Mouse (Mus musculus) kidney, adult 8-10 months (tissue): Measurements from ENCODE around the gene Cx3cr1.

Experiments
- DNase-seq, 2 experiments: peaks; one replicate each; pipeline ENCODE4 v3.0.0; 2022

The Cx3cr1 gene

DNA sequence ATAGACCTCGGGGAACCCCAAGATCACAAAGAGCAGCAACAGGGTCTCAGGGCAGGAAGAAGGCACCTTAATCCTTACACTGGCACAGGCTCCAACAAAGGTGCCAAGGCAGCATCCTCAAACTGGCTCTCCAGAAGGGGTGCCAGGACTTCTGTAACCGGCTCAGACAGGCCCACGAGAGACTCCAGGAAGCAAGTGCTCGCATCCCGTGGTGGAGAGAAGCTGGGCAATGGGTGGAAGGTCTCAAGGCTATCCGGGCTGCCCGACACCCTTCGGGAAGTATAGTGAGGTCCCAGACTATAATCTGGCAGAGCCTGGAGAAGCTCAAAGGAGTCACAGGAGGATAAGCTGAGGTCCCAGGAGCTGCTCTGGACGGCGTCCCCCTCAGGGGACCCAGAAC is 97.5 kb downstream of the Cx3cr1 start:
- DNase-seq: no peak

DNA sequence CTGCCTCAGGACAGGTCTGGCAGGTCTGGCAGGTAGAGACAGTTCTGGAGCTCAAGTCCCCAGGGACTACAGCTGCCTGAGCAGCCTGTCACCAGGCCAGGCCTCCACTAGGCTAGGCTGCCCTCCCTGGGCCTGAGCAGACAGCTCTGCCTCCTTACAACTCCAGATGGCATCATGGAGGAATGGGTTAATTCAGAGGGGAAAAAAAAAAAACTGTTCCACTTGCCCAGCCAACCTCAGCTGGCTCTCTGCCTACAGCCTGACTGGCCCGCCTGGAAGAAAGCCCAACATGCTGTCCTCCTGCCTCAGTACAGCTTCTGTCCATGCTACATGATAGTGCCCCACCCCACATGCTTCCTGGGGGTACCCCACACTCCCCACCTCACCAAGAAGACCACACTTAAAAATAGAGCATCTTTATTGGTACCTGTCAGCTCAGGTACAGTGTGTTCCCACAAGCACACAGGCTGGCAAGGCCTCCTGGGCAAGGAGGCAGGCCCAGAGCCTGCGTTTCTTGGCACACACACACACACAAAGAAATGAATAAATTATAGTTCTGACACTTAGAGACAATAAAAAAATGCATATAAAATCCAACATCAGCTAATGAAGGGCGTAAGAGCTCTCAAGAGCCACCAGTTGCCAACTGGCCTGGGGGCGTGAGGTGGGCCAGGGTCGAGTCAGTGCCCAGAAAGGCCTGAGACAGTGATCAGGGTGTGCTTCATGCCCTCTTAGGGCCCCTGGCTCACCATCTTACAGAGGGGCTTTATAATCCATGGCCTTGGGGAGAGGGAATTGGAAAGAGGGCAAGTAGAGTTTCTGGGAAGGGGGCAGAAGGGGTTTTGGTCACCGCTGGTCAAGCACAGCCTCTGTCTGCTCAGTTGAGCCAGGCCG is 98.7 kb downstream of the Cx3cr1 start:
- peak in 1 of 2 experiments; percentile 63 for DNase-seq

DNA sequence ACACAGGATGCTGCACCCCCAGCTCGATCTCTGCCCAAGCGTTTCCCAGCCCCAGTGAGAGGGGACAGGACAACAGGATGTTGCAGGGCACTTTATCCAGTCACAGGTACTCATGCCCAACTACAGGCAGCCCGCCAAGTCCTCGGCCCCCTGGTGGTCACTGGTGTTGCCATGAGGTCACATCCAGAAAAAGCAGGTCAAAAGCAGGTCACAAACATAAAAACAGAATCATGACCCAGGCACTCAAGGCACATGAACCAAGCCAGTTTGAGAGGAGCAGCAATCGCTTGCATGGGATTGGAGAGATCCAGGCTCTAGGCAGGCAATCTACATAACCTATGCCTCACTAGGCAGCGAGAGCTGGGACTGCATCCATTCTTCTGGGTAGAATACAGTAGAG is 99.5 kb downstream of the Cx3cr1 start:
- peak; percentile 68 to 76 for DNase-seq

- DNase-seq: no peak
These were observed 99.9 kb downstream of the Cx3cr1 start for GRCm38 (mm10) chr9:119969811-119970210.

DNA sequence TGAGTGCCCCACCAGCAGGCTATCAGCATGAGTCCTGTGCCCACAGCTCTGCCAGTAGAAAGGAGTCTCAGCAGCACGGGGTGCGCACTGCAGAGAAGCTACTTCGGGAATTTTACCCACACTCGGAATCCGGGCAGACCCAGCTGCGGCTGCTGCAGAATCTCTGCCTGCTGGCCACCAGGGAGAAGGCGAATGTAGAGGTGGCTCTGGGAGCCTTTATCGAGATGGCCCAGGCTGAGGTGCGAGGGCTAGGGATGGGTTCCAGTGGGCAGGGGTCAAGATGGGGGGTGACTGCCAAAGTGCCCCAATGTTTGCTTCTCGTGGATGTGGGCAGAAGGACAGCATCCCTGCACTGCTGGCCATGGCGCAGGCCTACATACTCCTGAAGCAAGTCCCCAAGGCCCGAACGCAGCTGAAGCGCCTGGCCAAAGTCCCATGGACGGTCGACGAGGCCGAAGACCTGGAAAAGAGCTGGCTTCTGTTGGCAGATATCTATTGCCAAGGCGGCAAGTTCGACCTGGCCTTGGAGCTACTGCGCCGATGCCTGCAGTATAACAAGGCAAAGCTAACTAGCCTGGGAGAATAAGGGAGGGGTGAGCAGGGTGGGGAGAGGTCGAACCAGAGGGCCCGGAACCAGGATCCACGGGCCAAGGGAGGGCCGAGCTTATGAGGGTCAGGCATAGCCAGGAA is 103.3 kb downstream of the Cx3cr1 start:
- DNase-seq: no peak

GRCm38 (mm10) chr9:119965186-119965585 is 104.5 kb downstream of the Cx3cr1 start:
- DNase-seq: peak; percentile 56 to 62

DNA sequence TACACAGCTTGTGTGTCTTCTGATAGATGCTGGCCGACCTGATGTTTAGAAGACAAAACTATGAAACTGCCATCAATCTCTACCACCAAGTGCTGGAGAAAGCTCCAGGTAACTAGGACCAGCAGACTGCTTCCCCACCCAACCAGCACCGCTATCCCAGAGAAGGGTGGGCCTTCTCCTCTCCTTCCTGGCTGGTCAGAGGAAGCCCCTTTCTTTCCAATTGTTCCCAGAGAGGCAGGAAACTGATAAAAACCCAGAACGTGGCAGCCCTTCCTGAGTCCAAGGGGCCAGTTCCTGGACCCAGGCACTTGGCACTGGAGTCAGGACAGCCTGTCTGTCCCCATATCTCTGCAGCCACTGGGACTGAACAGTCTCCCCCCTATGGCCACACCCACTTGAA is 105.5 kb downstream of the Cx3cr1 start:
- DNase-seq: no peak

DNA sequence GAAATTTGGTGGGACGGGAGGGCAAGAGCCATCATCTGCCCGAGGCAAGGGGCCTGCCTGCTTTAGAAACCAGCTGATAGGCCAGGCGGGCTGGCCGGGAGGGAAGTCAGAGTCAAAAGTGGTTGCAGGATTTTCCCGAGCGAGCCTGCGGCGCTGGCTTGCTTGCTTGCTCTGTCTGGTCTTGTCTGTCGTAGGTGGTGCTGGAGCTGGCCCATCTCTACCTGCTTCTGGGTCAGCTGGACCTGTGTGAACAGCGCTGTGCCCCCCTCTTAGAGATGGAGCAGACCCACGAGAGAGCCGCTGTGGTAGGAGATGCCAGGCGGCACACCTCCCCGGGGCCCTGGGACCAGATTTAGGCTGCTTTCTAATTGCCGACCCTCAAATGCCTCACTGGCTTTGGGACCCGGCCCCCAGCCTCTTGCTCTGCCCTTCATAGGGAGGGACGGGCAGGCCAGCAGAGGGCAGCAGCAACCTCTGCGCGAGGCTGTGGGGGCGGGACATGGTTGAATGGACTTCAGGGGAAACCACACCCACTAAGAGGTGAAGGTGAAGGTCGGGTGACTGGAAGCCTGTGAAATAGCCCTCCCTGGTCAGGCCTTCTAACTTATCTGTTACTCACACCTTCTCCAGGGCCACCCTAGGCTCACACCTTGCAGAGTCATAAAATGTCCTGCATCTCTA is 106.6 kb downstream of the Cx3cr1 start:
- peak; percentile 72 to 77 for DNase-seq

DNA sequence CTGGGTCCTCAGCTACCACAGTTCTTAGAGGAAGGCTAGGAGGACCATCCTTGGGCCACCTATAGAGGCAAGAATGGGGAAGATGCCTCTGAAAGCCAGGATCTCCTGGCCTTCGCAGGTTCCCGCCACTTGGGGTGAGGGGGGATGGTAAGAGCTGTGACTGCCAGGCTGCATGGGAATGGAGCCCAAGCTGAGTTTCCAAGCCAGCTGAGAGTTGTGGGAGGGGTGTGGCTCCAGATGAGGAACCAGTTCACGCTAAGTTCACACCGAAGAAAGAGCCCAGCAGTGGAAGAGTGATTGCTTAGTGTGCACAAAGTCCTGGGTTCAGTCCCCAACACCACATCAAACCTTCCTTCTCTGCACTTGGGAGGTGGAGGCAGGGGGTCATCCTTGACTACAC is 107.5 kb downstream of the Cx3cr1 start:
- no peak for DNase-seq

DNA sequence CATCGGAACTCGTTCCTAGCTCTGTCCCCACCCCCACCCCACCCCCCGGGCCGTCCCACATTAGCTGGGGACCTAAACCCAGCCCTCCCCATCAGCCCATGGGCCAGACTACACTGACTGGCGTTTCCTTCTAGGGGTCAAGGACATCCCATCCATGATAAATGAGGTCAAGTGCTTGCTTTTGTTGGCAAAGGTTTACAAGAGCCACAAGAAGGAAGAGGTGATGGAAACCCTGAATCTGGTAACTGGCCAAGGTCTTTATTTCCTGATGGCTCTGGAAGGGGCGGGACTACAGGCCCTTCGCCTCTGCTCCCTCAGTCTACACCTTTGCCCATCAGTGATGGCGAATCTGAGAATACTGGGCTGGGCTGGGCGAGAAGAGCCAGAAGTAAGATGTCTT is 110.8 kb downstream of the Cx3cr1 start:
- no peak for DNase-seq

DNA sequence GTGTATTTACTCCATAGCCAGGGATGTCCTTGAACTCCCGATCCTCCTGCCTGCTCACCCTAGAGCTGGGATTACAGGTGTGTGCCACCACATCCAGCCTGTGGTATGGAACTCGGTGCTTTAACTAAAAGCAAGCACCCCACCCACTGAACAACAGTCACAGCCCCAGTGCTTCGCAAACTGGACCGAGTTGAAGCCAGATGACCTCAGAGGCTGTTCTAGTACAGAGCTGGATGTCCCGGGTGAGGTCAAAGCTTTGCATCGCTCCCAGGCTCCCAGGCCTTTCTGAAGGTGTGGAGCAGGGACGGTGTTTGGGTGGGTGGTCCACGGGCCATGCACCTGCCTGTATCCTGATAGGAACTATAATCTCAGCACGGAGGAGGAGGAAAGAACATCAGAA is 118.3 kb downstream of the Cx3cr1 start:
- no peak for DNase-seq

DNA sequence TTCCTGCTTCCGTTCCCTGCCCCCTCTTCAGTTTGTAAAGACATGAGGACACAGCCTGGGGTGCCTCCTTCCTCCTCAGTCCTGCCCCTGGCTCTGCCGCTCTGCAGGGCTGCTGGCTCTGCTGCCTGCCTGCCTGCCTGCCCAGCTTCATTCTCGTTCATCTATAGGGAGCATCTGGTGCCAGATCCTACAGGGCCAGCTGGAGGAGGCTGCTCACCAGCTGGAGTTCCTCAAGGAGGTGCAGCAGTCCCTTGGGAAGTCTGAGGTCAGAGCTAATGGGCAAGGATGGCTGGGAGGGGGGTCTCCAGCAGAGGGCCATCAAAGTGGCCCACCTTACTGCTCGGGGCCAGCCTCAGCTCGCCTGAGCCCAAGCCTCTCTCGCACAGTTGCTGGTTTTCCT is 119.2 kb downstream of the Cx3cr1 start:
- no peak for DNase-seq

DNA sequence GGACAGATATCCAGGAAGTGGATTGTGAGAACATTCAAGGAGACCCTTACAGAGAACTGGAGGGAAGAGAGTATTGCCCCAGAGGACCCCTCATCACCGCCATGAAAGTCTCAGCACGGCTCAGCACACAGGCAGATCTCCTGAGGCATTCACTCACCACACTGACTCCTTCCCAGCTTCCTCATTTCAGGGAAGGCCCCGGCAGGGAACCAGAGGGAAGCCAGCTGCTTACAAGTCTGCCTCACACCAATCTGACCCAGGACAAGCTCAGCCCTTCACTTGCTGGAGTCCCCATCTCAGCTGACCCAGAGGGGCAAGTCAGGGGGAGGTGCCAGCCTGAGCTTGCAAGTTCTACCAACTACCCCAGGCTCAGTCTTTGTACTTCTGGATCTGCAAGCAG is 120.9 kb downstream of the Cx3cr1 start:
- DNase-seq: no peak

- no peak for DNase-seq
These were observed 124.3 kb downstream of the Cx3cr1 start for GRCm38 (mm10) chr9:119945173-119945900.

GRCm38 (mm10) chr9:119943326-119943725 is 126.4 kb downstream of the Cx3cr1 start:
- no peak for DNase-seq

DNA sequence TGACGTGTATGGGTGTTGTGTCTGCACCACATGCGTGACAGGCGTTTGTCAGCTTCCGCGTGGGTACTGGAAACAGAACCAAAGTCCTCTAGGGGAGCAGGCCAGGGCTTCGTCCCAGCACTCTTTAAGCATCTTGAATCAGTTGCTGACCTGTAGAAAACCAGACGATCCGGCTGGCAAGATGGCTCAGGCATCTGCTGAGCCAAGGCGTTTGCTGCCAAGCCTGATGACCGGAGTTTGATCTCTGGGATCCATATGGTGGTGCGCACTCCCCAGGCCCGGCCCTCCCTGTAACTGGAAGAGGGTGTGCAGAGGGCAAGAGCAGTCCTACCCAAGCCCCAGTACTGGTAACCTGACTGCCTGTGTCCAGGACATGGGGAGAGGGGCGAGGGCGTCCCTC is 127.8 kb downstream of the Cx3cr1 start:
- DNase-seq: no peak

DNA sequence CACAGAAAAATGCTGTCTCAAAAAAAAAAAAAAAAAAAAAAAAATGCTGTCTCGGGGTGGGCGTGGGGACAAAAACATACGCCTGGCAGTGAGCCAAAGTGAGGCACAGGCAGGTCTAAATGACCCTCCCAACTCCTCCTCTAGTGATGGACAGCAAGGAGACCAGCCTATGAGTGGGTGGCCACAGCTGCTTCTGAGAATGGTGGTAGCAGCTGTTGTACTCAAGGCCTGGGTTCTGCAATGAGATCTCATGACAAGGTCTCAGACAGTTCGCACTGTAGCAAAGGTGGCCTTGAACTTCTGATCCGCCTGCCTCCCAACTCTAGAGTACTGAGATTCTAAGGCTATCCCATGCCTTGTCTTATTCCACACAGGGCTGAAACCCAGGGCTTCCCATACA is 128.3 kb downstream of the Cx3cr1 start:
- DNase-seq: no peak

GRCm38 (mm10) chr9:119939646-119940045 is 130.0 kb downstream of the Cx3cr1 start:
- DNase-seq: no peak

GRCm38 (mm10) chr9:119938496-119938895 is 131.2 kb downstream of the Cx3cr1 start:
- DNase-seq: no peak

DNA sequence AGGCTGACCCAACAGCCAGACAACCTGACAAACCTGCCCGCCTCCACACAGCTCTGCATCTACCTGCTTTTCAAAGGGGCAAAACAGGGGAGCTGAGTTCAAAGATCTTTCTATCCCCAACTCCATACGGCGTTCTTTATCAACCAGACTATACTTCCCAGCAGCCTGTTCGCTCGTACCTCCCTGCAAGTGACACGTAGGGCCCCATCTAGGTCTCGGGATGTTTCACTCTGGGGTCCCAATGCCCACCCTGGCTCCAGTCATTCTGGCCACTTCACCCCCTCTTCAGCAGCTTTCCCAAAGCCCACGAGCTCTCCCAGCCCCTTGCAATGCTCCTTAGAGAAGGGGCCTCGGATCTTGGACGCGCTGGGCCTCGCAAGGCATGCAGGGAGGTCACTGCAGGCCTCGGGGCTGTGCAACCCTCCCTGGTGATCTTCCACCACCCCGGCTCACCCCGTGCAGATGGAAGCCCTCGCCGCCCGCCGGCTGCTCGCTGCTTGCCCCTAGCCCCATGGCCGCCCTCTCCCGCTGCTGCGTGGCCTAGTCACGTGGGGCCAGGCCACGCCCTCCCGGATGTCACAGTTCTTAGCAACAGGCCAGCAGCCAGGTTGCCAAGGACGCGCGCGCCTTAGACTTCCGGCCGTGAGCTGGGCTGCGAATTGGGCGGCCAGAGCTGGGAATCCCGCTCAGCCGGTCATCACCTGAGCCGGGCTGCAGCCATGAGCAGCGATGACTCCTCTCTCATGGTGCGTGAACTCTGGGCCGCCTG is 132.5 kb downstream of the Cx3cr1 start, which contains the start of the genes Gorasp1 and Ttc21a:
TSS of gene Gorasp1 (minus strand) at position 561 of the 769 bp plus-strand sequence.
TSS of gene Ttc21a (plus strand) at position 602 of the 769 bp plus-strand sequence.
- peak; percentile 94 to 97 for DNase-seq

GRCm38 (mm10) chr9:119933675-119934074 is 136.0 kb downstream of the Cx3cr1 start:
- peak; percentile 16 to 39 for DNase-seq

- DNase-seq: peak; percentile 57 to 75
These were observed 137.3 kb downstream of the Cx3cr1 start for GRCm38 (mm10) chr9:119932358-119932757.
